Mouse (Mus musculus) limb, embryonic 15.5 days (tissue): Measurements from ENCODE around the gene Myo15b. TPM values are rescaled to one million over a fixed set of nuclear protein-coding genes. Genes with fewer than 3 reads are reported as not detected.

ENCODE experiments used
- ATAC-seq: fragments of 200-750 bp; cut with Nextera tagmentation; 2 replicates; pipeline ENCODE4 v1.8.0; 2017; ENCODE audit warnings: low read depth, moderate TSS enrichment; ENCODE audit not compliant: insufficient number of reproducible peaks, low FRiP score, low TSS enrichment
- H3K27ac ChIP-seq: fragments of 300-500 bp; sonication (generic); 2 replicates; pipeline ENCODE4 v1.5.1; 2015; ENCODE audit warnings: moderate library complexity, mild to moderate bottlenecking, inconsistent platforms
- H3K27me3 ChIP-seq: fragments of 300-500 bp; sonication (generic); 2 replicates; pipeline ENCODE4 v1.6.1; 2015; ENCODE audit warnings: inconsistent platforms
- H3K36me3 ChIP-seq: fragments of 300-500 bp; sonication (generic); 2 replicates; pipeline ENCODE4 v1.6.1; 2015; ENCODE audit warnings: inconsistent platforms
- H3K4me1 ChIP-seq: fragments of 300-500 bp; sonication (generic); 2 replicates; pipeline ENCODE4 v1.6.1; 2015; ENCODE audit warnings: inconsistent platforms
- H3K4me2 ChIP-seq: fragments of 300-500 bp; sonication (generic); 2 replicates; pipeline ENCODE4 v1.6.1; 2015; ENCODE audit warnings: mild to moderate bottlenecking, inconsistent platforms
- H3K4me3 ChIP-seq: fragments of 300-500 bp; sonication (generic); 2 replicates; pipeline ENCODE4 v1.5.1; 2015; ENCODE audit warnings: mild to moderate bottlenecking, inconsistent platforms
- H3K9ac ChIP-seq: fragments of 300-500 bp; sonication (generic); 2 replicates; pipeline ENCODE4 v1.6.1; 2015; ENCODE audit warnings: inconsistent platforms
- H3K9me3 ChIP-seq: fragments of 300-500 bp; sonication (generic); 2 replicates; pipeline ENCODE4 v1.6.1; 2016; ENCODE audit warnings: inconsistent platforms
- WGBS: fragments of 180-500 bp; shearing (Covaris S2); methylation state at CpG from one replicate; pipeline ENCODE4 v1.1.7; 2015; 5-methylcytosine and 5-hydroxymethylcytosine counted together
- polyA plus RNA-seq: library from polyadenylated mRNA; unstranded; fragments of >200 nt; fragmentation: Nextera tagmentation; extraction: Ambion mirVana; gene quantifications from 2 replicates; pipeline ENCODE4 v1.2.1, GENCODE M21; 2015

Myo15b gene
- polyA plus RNA-seq, 1 experiment from 2014 or later: 0.47 TPM

DNA sequence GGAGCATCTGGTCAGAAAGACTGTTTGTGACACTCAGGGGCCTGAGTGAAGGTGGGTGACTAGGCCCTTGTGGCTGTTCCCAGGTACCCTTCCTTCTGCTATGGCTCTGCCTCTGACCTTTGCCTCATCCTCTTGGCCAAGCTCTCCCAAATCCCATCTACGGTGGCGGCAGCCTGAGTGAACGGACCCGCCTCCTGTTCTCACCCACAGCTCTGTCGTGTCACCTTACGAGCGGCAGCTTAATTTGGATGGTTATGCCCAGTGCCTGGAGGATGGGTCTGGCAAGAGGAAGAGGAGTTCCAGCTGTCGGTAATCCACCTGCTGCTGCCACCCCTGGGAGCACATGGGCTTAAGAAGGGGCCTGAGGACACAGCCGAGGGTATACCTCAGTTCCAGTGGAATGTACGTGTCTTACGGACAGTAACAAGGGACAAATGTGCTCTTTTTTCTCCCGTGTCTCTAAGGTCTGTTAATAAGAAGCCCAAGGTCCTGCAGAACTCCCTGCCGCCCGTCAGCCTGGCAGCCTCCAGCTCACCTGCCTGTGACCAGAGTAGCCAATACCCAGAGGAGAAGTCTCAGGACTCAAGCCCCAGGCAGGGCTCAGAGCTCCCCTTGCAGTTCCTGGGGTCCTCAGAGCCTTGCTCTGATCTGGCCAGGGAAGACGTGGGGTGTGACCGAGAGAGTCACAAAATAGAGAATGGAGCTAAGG is 38.1 kb upstream of the Myo15b start:
- Histone ChIP-seq H3K4me1 (peaks cover 22% of the 10 kb centered on the region), H3K27ac (no peak overlapping the region), H3K27me3 (peaks cover 9% of the 10 kb centered on the region), H3K9me3 (no peaks in the 10 kb centered on the region), H3K4me3 (no peak overlapping the region), H3K36me3 (peaks cover 45% of the 10 kb centered on the region), H3K4me2 (no peak overlapping the region), H3K9ac (no peak overlapping the region)
- no peak for ATAC-seq
- WGBS: 85% methylated on average over 16 of the region's 16 CpGs

DNA sequence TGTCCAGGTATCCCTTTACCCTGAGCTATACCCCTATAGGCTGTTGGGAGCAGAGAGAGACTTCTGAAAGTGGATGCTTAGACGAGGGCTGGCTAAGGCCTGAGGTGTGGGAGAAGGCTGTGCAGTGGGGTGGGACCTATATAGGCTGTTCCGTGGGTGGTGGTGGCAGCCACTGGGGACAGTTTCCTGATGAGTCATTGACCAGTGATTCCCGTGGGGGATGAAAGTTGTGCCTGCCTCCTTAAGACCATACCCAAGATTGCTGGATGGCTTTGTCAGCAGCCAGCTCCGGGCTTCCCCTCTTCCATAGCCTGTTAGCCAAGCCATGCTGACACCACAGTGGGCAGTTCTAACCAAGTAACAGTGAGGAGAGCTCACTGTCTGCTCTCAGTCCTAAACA is 37.2 kb upstream of the Myo15b start:
- Histone ChIP-seq H3K27me3 (peaks cover 14% of the 10 kb centered on the region), H3K36me3 (peaks cover 45% of the 10 kb centered on the region), H3K4me1 (peaks cover 15% of the 10 kb centered on the region), H3K9ac (no peak overlapping the region), H3K27ac (no peak overlapping the region), H3K4me3 (no peak overlapping the region), H3K9me3 (no peaks in the 10 kb centered on the region), H3K4me2 (no peak overlapping the region)
- WGBS: 75% methylated on average over 4 of the region's 4 CpGs
- ATAC-seq: no peak

DNA sequence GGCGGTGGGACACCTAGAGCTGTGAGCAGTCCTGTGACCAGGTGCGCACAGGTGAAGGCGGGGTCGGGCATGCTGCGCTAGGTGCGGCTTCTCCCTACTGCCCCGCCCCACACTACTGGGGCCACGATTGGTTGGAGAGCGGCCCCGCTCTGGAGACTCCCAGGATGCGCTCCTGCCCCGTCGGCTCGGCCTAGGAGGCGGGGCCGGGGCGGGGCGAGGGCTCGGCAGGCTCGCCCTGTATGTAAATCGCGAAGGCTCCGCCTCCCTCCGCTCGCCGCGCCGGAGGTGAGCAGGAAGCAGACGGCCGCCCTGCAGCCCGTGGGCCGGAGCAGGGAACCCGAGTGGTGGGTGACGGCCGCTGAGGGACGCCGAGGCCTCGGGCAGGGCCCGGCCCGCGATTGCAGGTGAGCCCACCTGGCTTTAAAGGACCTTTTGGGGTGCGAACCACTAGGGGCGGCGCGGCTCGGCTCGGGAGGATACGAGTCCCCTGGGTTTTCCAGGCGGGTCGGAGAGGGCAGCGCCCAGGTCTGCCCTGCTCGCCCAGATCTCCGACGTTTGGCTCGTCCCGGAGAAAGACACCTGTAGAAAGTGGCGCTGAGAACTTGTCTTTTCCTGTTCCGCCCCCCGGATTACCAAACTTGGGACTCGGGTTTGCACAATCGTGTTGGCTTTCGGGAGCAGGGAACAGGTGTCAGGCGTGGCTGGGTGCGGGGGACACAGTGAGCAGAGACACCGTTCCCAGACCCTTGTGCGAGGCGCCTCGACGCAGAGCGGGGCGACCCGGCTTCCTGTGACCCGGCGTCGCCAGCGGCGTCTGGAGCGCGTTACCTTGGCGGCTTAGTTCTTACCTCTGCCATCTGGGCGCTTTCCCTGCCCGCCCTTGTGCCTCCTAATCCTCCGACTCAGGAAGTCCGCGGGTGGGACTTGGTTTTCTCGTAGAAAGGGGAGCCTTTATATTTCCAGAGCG is 34.1 kb upstream of the Myo15b start, which contains the start of gene Llgl2:
Gene Llgl2, plus strand, starts transcription at position 276 of the 967 bp plus-strand sequence.
- Histone ChIP-seq H3K27ac (peak within 1 kb of the TSS; percentile 22; the same call in 1 of the 2 replicates), H3K27me3 (peaks cover 14% of the 10 kb centered on the region), H3K9ac (peak within 1 kb of the TSS; percentile 21), H3K9me3 (no peaks in the 10 kb centered on the region), H3K4me2 (peak within 1 kb of the TSS; percentile 90), H3K4me3 (peak within 1 kb of the TSS; percentile 57), H3K36me3 (peaks cover 30% of the 10 kb centered on the region), H3K4me1 (peaks cover 15% of the 10 kb centered on the region)
- WGBS: under 1% methylated on average over 87 of the region's 87 CpGs
- peak; percentile 84 for ATAC-seq

DNA sequence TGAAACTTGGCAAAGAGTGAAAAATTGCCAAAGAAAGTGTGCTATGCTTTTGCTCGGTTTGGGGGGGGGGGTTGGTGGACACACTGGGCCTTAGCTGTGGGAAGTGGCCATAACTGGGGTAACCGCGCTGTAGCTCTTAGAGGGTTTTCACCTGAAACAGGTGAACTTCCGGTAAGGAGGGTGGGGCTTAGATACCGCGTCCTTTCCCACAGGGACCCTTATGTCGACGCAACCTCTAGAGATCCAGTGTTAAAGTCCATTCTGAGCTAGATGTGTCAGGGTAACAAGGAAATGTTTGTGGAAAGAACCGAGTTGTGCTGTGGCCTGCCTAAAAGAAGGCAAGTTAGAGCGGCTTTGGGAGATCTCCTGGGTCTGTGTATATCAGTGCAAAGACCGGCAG is 33.4 kb upstream of the Myo15b start:
- H3K36me3 ChIP-seq: peaks cover 27% of the 10 kb centered on the region
- no peak overlapping the region for H3K9ac ChIP-seq
- H3K4me2 ChIP-seq: peak overlapping the region; percentile 90
- H3K4me3 ChIP-seq: peak overlapping the region; percentile 57
- no peak for ATAC-seq
- WGBS: 19% methylated on average over 11 of the region's 11 CpGs
- H3K27ac ChIP-seq: no peak overlapping the region
- H3K27me3 ChIP-seq: peaks cover 15% of the 10 kb centered on the region
- H3K9me3 ChIP-seq: no peaks in the 10 kb centered on the region
- peaks cover 15% of the 10 kb centered on the region for H3K4me1 ChIP-seq

DNA sequence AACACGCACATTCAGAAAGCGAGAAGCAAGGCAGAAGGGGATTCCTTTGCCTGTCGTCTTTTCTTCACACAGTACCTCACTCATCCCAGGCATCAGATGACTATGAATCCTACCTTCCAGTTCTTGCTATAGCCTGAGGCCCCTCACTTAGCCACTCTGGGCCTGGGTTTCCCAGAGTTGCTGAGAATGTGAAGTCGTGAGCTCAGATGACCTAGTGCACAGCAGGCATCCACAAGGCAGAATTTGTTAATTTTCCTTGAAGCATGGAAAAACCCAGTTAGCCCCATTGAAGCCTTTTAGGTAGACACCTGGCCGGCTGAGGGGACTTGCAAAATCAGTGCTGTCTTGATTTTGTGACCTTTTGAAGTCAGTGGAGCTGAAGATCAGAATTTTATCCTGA is 31.7 kb upstream of the Myo15b start:
- Histone ChIP-seq H3K9ac (no peak overlapping the region), H3K4me2 (no peak overlapping the region)
- 50% methylated on average over 5 of the region's 5 CpGs for WGBS

DNA sequence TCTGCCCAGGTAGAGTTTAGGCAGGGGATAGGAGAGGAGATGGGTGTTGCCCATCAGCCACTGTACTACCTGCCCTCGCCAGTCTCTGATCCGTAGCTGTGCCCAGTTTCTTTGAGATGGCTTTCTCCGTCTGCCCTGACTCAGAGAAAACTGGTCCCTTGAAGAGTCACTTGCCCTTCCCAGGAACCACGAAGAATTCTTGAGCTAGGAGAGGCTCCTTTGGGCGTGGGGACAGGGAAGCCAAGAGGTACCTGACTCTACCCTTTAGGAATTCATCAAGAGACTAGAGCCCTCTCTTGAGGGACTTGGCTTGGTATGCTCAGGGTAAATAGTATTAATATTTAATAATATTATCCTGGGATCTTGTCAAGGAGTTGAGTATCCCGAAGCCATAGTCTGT is 30.6 kb upstream of the Myo15b start:
- Histone ChIP-seq H3K4me2 (no peak overlapping the region), H3K9me3 (no peaks in the 10 kb centered on the region), H3K36me3 (no peaks in the 10 kb centered on the region), H3K27me3 (peaks cover 30% of the 10 kb centered on the region), H3K4me1 (peaks cover 33% of the 10 kb centered on the region), H3K4me3 (no peak overlapping the region), H3K27ac (no peak overlapping the region), H3K9ac (no peak overlapping the region)
- WGBS: 84% methylated on average over 6 of the region's 6 CpGs
- no peak for ATAC-seq

More for the DNA sequence above, 31.7 kb upstream of the Myo15b start:
- peaks cover 10% of the 10 kb centered on the region for H3K36me3 ChIP-seq
- H3K9me3 ChIP-seq: no peaks in the 10 kb centered on the region
- no peak overlapping the region for H3K4me3 ChIP-seq
- H3K4me1 ChIP-seq: peaks cover 26% of the 10 kb centered on the region
- no peak for ATAC-seq
- peaks cover 27% of the 10 kb centered on the region for H3K27me3 ChIP-seq
- no peak overlapping the region for H3K27ac ChIP-seq

DNA sequence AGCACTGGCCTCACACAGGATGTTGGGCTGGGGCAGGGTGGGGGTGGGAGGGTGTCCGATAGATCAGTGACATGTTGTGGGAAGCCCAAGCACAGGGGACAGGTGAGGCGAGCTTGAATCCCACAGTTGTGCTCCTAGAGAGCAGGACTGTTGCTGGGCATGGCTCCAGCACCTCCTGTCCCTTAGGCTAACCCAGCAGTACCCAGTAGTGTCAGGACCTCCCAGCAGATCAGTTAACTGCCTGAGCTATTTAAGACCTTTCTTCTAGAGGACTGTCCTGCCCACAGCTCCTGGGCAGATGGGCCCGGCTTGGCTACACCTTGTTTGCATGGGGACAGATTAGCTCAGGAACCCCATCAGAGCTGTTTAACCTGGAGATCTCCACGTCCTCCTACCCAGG is 29.2 kb upstream of the Myo15b start:
- Histone ChIP-seq H3K4me2 (no peak overlapping the region), H3K4me1 (peaks cover 36% of the 10 kb centered on the region), H3K9ac (no peak overlapping the region), H3K27me3 (peaks cover 30% of the 10 kb centered on the region), H3K36me3 (no peaks in the 10 kb centered on the region), H3K9me3 (no peaks in the 10 kb centered on the region), H3K27ac (no peak overlapping the region), H3K4me3 (no peak overlapping the region)
- 54% methylated on average over 4 of the region's 4 CpGs for WGBS
- no peak for ATAC-seq

DNA sequence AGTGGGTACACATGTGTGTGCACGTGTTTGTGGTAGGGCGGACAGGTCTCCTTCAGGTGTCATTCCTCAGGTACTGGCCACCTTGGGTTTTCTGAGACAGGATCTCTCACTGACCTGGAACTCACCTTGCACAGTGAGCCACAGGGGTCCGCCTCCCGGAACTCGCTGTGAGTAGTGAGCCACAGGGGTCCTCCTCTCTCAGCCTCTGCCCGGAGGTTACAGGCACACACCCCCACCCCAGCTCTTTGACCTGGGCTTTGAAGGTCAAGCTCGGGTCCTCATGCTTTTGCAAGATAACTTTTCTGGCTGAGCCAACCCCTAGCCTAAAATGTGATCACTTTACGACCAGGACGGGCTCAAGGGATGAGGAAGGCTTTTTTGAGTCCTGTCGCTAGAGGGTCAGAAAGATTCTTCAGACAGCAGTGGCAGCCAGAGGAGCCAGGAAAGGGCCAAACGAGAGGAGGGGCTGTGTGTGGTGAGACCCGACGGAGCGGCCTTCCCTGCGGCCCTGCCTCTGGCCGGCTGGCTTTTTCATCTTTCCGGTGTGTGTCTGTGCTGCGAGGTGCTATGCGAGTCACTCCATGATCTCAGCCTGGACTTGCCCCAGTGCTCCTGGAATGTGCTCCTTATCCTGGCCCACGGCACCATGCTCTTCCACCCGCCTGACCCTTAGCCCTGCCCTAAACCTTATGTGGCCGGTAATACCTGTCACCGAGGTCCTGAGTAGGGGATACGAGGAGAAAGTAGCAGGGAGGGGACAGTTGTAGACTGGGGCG is 27.5 kb upstream of the Myo15b start:
- ATAC-seq: no peak
- Histone ChIP-seq H3K9me3 (no peaks in the 10 kb centered on the region), H3K4me2 (0 out of 2 replicates have a peak overlapping the region, but pooled peaks have one; percentile 5), H3K4me3 (no peak overlapping the region), H3K27ac (no peak overlapping the region), H3K36me3 (no peaks in the 10 kb centered on the region), H3K9ac (no peak overlapping the region), H3K27me3 (peaks cover 16% of the 10 kb centered on the region), H3K4me1 (peaks cover 33% of the 10 kb centered on the region)
- 23% methylated on average over 25 of the region's 25 CpGs for WGBS

DNA sequence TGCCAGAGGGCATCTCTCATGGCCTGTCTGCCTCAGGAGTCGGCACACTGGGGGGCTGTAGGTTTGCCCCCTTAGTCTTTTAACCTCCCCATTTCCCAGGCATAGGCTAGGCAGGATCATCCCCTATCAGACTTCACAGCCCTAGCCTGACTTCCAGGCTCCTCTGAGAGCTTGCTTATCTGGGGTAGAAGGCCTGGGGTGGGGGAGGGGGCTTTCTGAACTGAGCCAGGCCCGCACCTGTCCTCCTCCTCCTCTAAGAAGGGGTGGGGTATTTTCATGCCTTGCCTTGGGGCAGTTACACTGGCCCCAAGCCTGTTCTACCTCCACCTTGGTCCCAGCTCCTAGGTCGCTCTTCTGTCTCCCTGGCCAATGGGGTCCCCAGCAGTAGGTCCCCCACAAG is 26.7 kb upstream of the Myo15b start:
- Histone ChIP-seq H3K36me3 (no peaks in the 10 kb centered on the region), H3K4me1 (peaks cover 33% of the 10 kb centered on the region), H3K9me3 (no peaks in the 10 kb centered on the region), H3K4me2 (no peak overlapping the region), H3K9ac (no peak overlapping the region), H3K4me3 (no peak overlapping the region), H3K27ac (no peak overlapping the region), H3K27me3 (peaks cover 16% of the 10 kb centered on the region)
- 37% methylated on average over 3 of the region's 3 CpGs for WGBS
- ATAC-seq: no peak

DNA sequence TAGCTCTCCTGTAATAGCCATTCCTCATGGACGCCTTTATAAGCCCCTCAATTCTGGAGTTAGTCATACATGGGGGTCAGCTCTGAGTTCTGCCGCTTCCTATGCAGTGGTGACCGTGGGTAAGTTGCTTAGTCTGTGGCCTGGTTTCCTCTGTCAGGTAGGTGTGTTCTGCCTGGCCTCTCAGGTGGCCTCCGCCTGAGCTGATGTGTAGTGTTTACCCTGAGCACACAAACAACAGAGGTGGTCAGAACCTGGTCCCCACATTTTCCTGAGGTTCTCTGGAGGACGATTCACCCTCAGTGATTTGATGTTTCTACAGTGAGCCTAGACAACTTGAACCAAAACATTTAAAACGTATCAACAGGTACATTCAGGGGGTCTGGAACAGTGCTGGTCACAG is 26.1 kb upstream of the Myo15b start:
- H3K9ac ChIP-seq: no peak overlapping the region
- H3K4me3 ChIP-seq: no peak overlapping the region
- no peaks in the 10 kb centered on the region for H3K36me3 ChIP-seq
- ATAC-seq: no peak
- no peak overlapping the region for H3K27ac ChIP-seq
- H3K4me1 ChIP-seq: peaks cover 33% of the 10 kb centered on the region
- H3K9me3 ChIP-seq: no peaks in the 10 kb centered on the region
- peaks cover 16% of the 10 kb centered on the region for H3K27me3 ChIP-seq
- H3K4me2 ChIP-seq: no peak overlapping the region
- 57% methylated on average over 6 of the region's 6 CpGs for WGBS

DNA sequence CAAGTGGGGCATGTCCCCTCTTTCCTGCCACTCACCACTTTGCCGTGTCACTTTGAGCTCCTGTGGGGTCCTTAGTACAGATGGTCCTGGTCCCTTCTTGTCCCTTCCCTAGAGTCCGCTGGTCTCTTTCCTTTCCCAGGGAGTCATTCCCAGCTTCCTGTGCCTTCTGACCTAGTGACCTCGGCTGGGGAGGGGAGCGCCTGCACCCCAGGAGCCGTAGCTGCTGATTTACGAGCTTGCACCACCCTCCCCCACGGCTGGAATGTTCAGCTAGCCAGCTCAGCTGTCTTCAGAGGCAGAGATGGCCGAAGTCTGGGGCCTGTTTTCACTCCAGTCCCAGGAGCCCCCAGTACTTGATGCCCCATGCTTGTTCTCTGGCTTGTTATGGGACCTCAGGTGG is 25.7 kb upstream of the Myo15b start:
- no peak for ATAC-seq
- Histone ChIP-seq H3K27ac (no peak overlapping the region), H3K9ac (no peak overlapping the region), H3K4me2 (no peak overlapping the region), H3K4me1 (peaks cover 33% of the 10 kb centered on the region), H3K9me3 (no peaks in the 10 kb centered on the region), H3K4me3 (no peak overlapping the region), H3K27me3 (peaks cover 16% of the 10 kb centered on the region), H3K36me3 (no peaks in the 10 kb centered on the region)
- WGBS: 8% methylated on average over 8 of the region's 8 CpGs
